Mouse (Mus musculus) myocyte (in vitro differentiated cells): Measurements from ENCODE around the gene Adam22.

Experiments
- CEBPB ChIP-seq: IDR thresholded peaks from 2 replicates; pipeline ENCODE4 v1.6.1; 2011; ENCODE audit warnings: mild to moderate bottlenecking, moderate library complexity; ENCODE audit not compliant: poor library complexity, insufficient read depth, severe bottlenecking
- MYOG ChIP-seq, 3 experiments: IDR thresholded peaks; one replicate each; pipeline ENCODE4 v1.6.1; 2011; ENCODE audit warnings: control low read depth in 2 of 3, low read depth in 2 of 3, mild to moderate bottlenecking in 2 of 3; ENCODE audit not compliant: insufficient read length in 2 of 3, control insufficient read depth in 1 of 3, insufficient read depth in 1 of 3
- POLR2A ChIP-seq: IDR thresholded peaks from one replicate; pipeline ENCODE4 v1.6.1; 2011; ENCODE audit warnings: low read depth, mild to moderate bottlenecking, control low read depth, moderate library complexity; ENCODE audit not compliant: insufficient read length
- REST ChIP-seq: IDR thresholded peaks from one replicate; pipeline ENCODE4 v1.6.1; 2011; ENCODE audit warnings: mild to moderate bottlenecking, control low read depth, moderate library complexity; ENCODE audit not compliant: insufficient read depth, insufficient read length
- SRF ChIP-seq: IDR thresholded peaks from one replicate; pipeline ENCODE4 v1.6.1; 2011; ENCODE audit warnings: low read depth; ENCODE audit not compliant: control insufficient read depth, insufficient read length
- USF1 ChIP-seq: IDR thresholded peaks from one replicate; pipeline ENCODE4 v1.6.1; 2011; ENCODE audit warnings: low read depth, mild to moderate bottlenecking, control low read depth, moderate library complexity

DNA sequence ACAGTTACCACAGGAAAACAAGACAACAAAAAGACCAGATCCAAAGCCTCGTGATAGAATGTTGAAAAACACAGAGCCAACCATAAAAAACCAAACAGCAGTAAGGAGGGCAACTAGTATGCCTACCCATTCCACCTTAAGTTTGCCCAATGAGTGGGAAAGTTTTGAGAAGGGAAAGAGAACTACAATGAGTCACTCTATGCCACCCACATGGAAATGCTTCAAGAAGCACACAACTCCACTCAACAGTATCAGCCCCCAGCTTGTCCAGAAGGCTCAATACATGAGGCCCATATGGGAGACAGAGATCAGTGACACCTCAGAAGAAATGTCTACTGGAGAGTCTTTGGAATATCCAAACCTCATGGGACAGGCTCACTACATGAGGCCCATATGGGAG, 187.3 kb downstream of the Adam22 start:
- no peak for TF ChIP-seq USF1
- TF ChIP-seq POLR2A = no peak
- TF ChIP-seq MYOG (IDR thresholded peaks at IDR 0.05; ENCODE audit: control insufficient read depth in 1 of 3, insufficient read depth in 1 of 3, insufficient read length in 2 of 3, low read depth in 2 of 3) = no peak
- TF ChIP-seq CEBPB = no peak
- no peak for TF ChIP-seq REST
- TF ChIP-seq SRF = no peak
